Mouse (Mus musculus): ENCODE results near the gene Ankub1. TPM values are rescaled to one million over a fixed set of nuclear protein-coding genes. Genes with fewer than 3 reads are reported as not detected.

The Ankub1 gene
- 0.12 and 0.16 TPM in 2 replicates for polyA plus RNA-seq (2016; fragmentation: Nextera tagmentation; extraction: Ambion mirVana)

- Histone ChIP-seq H3K27ac (no peak within 1 kb of the TSS), H3K27me3 (ENCODE audit: poor library complexity, severe bottlenecking) (no peaks in the 10 kb centered on the region), H3K4me1 (no peaks in the 10 kb centered on the region), H3K36me3 (replicated peaks) (no peaks in the 10 kb centered on the region), H3K9me3 (no peaks in the 10 kb centered on the region), H3K4me3 (no peak within 1 kb of the TSS)
- 72% methylated on average over 2 of the region's 2 CpGs for WGBS
- DNase-seq (ENCODE audit: extremely low spot score, low spot score), result no peak
Measured at GRCm38 (mm10) chr3:57692719-57693118, at the start of gene Ankub1. Gene Ankub1, minus strand, starts transcription at chr3:57692799.

DNA sequence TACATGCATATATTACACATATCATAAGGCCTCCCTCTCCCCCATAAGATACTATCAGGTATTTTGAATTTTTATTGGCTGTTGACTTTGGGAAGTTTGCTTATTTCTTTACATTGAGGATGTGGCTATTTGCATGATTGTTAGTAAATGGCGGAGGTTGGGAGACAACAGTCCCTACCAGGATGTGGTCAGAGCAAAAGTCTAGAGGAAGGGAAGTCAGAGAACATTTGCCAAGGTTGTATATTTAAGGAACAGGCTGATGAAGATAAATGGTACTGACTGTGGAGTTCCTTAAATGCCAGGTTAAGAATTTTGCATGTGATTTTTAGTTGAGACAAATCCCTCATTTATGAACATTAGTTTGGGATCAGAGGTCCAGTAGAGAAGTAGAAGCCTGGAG is 47.2 kb upstream of the Ankub1 start:
- H3K4me3 ChIP-seq, result no peak overlapping the region
- no peaks in the 10 kb centered on the region for H3K27me3 ChIP-seq (ENCODE audit: poor library complexity, severe bottlenecking)
- peaks cover 22% of the 10 kb centered on the region for H3K4me1 ChIP-seq
- DNase-seq (ENCODE audit: extremely low spot score, low spot score), result no peak
- H3K36me3 ChIP-seq (replicated peaks), result no peaks in the 10 kb centered on the region
- WGBS, result 92% methylated on average over 1 of the region's 1 CpGs
- no peak overlapping the region for H3K27ac ChIP-seq
- no peaks in the 10 kb centered on the region for H3K9me3 ChIP-seq

GRCm38 (mm10) chr3:57736419-57737095 is 44.0 kb upstream of the Ankub1 start:
- Histone ChIP-seq H3K36me3 (replicated peaks) (no peaks in the 10 kb centered on the region), H3K4me1 (peaks cover 23% of the 10 kb centered on the region), H3K27me3 (ENCODE audit: poor library complexity, severe bottlenecking) (no peaks in the 10 kb centered on the region), H3K9me3 (no peaks in the 10 kb centered on the region), H3K4me3 (peak overlapping the region; percentile 84), H3K27ac (peak overlapping the region; percentile 94)
- 3% methylated on average over 13 of the region's 13 CpGs for WGBS
- no peak for DNase-seq (ENCODE audit: extremely low spot score, low spot score)

DNA sequence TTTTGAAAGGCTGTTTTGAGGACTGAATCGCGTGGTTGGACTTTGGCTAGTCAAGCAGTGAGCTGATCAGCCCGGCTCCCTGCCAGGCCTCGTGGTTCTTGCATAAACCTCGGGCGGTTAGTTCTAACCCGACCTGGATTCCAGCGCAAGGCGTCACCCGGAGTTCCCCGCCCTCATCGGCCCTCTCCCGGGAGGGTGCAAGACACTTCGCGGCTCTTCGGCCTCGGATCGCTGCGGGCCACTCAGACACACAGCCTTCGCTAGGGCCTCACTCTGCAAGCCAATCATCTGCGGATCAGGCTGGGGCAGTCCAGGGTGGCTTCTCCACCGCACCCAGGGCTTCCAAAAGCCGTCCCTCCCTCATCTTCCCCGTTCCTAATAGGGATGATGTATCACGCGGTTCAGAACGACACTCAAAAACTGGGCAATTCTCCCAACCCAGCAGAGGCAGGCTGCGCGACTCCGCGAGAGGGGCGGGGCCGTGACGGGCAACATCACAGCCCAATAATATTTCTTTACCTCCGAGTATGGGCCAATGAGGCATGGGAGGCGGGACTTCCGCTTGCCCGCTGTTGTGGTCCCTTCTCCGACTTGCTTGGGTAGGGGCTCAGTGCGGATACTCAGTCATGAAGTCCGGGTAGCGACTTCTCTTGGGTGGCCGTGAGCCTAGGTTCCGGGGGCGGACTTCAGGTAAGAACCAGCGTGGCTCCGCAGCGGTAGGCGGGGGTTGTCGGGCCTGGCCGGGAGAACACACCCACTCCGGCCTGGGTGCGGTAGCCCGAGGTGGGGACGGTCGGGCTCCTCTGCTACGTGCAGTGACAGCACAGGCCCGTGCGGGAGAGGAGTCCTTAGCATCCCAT is 43.1 kb upstream of the Ankub1 start, which contains the start of gene Rnf13:
TSS of gene Rnf13 (plus strand) at position 552 of the 860 bp plus-strand sequence.
- Histone ChIP-seq H3K4me1 (peaks cover 23% of the 10 kb centered on the region), H3K9me3 (no peaks in the 10 kb centered on the region), H3K4me3 (peak within 1 kb of the TSS; percentile 84), H3K27ac (peak within 1 kb of the TSS; percentile 94), H3K27me3 (ENCODE audit: poor library complexity, severe bottlenecking) (no peaks in the 10 kb centered on the region), H3K36me3 (replicated peaks) (no peaks in the 10 kb centered on the region)
- peak; percentile 96 for DNase-seq (ENCODE audit: extremely low spot score, low spot score)
- WGBS, result under 1% methylated on average over 59 of the region's 59 CpGs

GRCm38 (mm10) chr3:57732206-57732915 is 39.8 kb upstream of the Ankub1 start:
- Histone ChIP-seq H3K27ac (no peak overlapping the region), H3K4me3 (no peak overlapping the region), H3K4me1 (peaks cover 17% of the 10 kb centered on the region), H3K36me3 (replicated peaks) (no peaks in the 10 kb centered on the region), H3K9me3 (no peaks in the 10 kb centered on the region), H3K27me3 (ENCODE audit: poor library complexity, severe bottlenecking) (no peaks in the 10 kb centered on the region)
- 86% methylated on average over 5 of the region's 5 CpGs for WGBS
- no peak for DNase-seq (ENCODE audit: extremely low spot score, low spot score)

GRCm38 (mm10) chr3:57714151-57714550 is 21.6 kb upstream of the Ankub1 start:
- no peak overlapping the region for H3K27ac ChIP-seq
- no peaks in the 10 kb centered on the region for H3K9me3 ChIP-seq
- H3K36me3 ChIP-seq (replicated peaks), result no peaks in the 10 kb centered on the region
- DNase-seq (ENCODE audit: extremely low spot score, low spot score), result no peak
- H3K4me1 ChIP-seq, result no peaks in the 10 kb centered on the region
- 92% methylated on average over 6 of the region's 6 CpGs for WGBS
- H3K4me3 ChIP-seq, result no peak overlapping the region
- H3K27me3 ChIP-seq (ENCODE audit: poor library complexity, severe bottlenecking), result no peaks in the 10 kb centered on the region

- Histone ChIP-seq H3K4me1 (no peaks in the 10 kb centered on the region), H3K4me3 (no peak overlapping the region), H3K27me3 (ENCODE audit: poor library complexity, severe bottlenecking) (no peaks in the 10 kb centered on the region), H3K9me3 (no peaks in the 10 kb centered on the region), H3K36me3 (replicated peaks) (no peaks in the 10 kb centered on the region), H3K27ac (no peak overlapping the region)
- WGBS, result 96% methylated on average over 9 of the region's 9 CpGs
- no peak for DNase-seq (ENCODE audit: extremely low spot score, low spot score)
Measured at GRCm38 (mm10) chr3:57696779-57697178, 4.2 kb upstream of the Ankub1 start.

DNA sequence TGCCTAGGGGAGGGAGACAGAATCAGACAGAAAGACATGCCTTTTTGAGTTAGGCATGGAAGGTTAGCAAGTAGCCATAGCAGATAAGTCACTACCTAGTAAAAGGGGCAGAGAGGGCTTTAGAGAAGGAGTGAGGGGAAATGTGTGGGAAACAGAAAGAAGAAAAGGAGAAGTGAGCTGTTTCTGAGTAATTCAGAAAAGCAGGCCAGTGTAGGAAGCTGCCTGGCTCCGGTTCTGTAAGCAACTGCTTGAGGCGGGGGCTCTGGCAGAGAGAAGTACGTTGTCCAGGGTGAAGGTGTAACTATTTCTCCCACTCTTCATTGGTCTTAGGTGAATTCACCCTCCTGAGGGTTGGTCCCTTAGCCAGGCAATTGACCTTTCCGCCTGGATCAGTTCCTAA is 3.6 kb upstream of the Ankub1 start:
- 90% methylated on average over 4 of the region's 4 CpGs for WGBS
- Histone ChIP-seq H3K9me3 (no peaks in the 10 kb centered on the region), H3K27me3 (ENCODE audit: poor library complexity, severe bottlenecking) (no peaks in the 10 kb centered on the region), H3K4me1 (no peaks in the 10 kb centered on the region), H3K4me3 (no peak overlapping the region), H3K36me3 (replicated peaks) (no peaks in the 10 kb centered on the region), H3K27ac (no peak overlapping the region)
- DNase-seq (ENCODE audit: extremely low spot score, low spot score), result no peak

DNA sequence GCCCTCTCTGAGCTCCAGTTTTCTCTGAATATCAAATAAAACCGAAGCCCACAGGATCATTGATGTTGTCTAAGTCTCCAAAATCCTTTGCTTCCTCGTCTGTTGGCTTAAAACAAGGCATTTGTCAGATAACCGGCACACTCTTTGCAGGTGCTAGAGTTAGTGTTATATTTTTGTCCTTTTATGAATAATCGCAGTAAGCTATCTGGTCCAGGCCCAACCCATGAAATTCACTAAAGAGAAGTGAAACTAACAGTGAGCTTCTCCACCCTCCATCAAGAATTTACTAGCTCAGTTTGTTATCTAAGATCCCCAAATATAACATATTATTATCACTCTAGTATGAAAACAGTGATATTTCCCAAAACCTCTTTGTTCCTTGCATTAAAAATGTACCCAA is 827 bp downstream of the Ankub1 start:
- no peak overlapping the region for H3K27ac ChIP-seq

DNA sequence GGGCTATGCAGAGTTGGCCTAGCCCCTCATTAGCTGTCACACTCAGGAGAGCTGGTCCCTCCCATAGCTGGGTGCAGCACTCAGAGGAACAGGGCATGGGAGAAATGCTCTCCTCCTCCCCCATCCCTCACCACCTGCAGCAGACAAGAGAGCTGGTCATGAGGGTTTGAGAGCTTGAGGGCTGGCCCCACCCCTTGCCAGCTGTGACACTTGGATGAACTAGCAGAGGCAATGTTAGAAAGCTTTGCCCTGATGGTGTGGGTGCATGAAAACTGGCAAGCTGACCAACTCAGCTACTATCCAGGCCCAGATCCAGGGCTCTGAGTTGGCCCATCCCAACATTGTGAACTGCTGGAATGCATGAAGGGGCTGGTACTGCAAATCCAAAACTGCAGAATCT is 14.8 kb downstream of the Ankub1 start:
- no peaks in the 10 kb centered on the region; the same call in 1 of the 2 replicates for H3K9me3 ChIP-seq
- no peak overlapping the region for H3K4me3 ChIP-seq
- no peaks in the 10 kb centered on the region for H3K27me3 ChIP-seq (ENCODE audit: poor library complexity, severe bottlenecking)
- no peaks in the 10 kb centered on the region for H3K4me1 ChIP-seq
- H3K36me3 ChIP-seq (replicated peaks), result no peaks in the 10 kb centered on the region
- no peak overlapping the region for H3K27ac ChIP-seq
- DNase-seq (ENCODE audit: extremely low spot score, low spot score), result no peak

More for the DNA sequence above, 827 bp downstream of the Ankub1 start:
- no peak for DNase-seq (ENCODE audit: extremely low spot score, low spot score)
- 91% methylated on average over 4 of the region's 4 CpGs for WGBS
- Histone ChIP-seq H3K4me3 (no peak overlapping the region), H3K4me1 (no peaks in the 10 kb centered on the region), H3K27me3 (ENCODE audit: poor library complexity, severe bottlenecking) (no peaks in the 10 kb centered on the region), H3K9me3 (no peaks in the 10 kb centered on the region), H3K36me3 (replicated peaks) (no peaks in the 10 kb centered on the region)

- no peak for DNase-seq (ENCODE audit: extremely low spot score, low spot score)
- Histone ChIP-seq H3K36me3 (replicated peaks) (no peaks in the 10 kb centered on the region), H3K27ac (no peak overlapping the region), H3K27me3 (ENCODE audit: poor library complexity, severe bottlenecking) (no peaks in the 10 kb centered on the region), H3K4me3 (no peak overlapping the region), H3K9me3 (no peaks in the 10 kb centered on the region), H3K4me1 (no peaks in the 10 kb centered on the region)
- WGBS, result 91% methylated on average over 2 of the region's 2 CpGs
Measured at GRCm38 (mm10) chr3:57674075-57674474, 18.5 kb downstream of the Ankub1 start.

- WGBS, result 88% methylated on average over 4 of the region's 4 CpGs
Measured at GRCm38 (mm10) chr3:57673586-57673985, 19.0 kb downstream of the Ankub1 start.

More at GRCm38 (mm10) chr3:57673586-57673985, 19.0 kb downstream of the Ankub1 start:
- DNase-seq (ENCODE audit: extremely low spot score, low spot score), result no peak
- Histone ChIP-seq H3K9me3 (no peaks in the 10 kb centered on the region), H3K36me3 (replicated peaks) (no peaks in the 10 kb centered on the region), H3K4me1 (no peaks in the 10 kb centered on the region), H3K4me3 (no peak overlapping the region), H3K27ac (no peak overlapping the region), H3K27me3 (ENCODE audit: poor library complexity, severe bottlenecking) (no peaks in the 10 kb centered on the region)
